Mouse (Mus musculus) heart, postnatal 14 days (tissue): ENCODE measurements at regions not wholly inside any gene's neighbourhood (a gene's known extent, or its start where the extent isn't known, plus 50 kb on each side); places are given as distances from the start of the nearest gene placed in this dataset.
"Not testable (repeated sequence)": the region's sequence is repeated elsewhere in the genome, so short reads cannot be mapped to it uniquely, and the experiment has no call there.

Experiments
- DNase-seq, 2 experiments: peaks; one replicate each; pipeline ENCODE4 v3.0.0; 2021 to 2022
- intact Hi-C: fragments of 180-260 bp; cut with DNase I; formaldehyde crosslinking; loops from one replicate; pipeline ENCODE4 v1.15.1; 2025

- intact Hi-C loops, result loop anchor here (2.0 to 5.0 kb wide), 2 partner anchors 47 to 218 kb away; no protein-coding TSS in a partner anchor
- DNase-seq, result peak; percentile 33 to 63
Observed at GRCm38 (mm10) chr10:62055408-62055807, 76.5 kb upstream of the Col13a1 start.

GRCm38 (mm10) chr10:62049782-62050192, 70.9 kb upstream of the Col13a1 start:
- intact Hi-C loops, result loop anchor here (5.0 kb wide), 1 partner anchor 133 kb away; no protein-coding TSS in a partner anchor
- peak; percentile 36 to 73 for DNase-seq

- DNase-seq, result no peak
- intact Hi-C loops, result no loop called here
Observed at GRCm38 (mm10) chr10:62044408-62044807, 65.5 kb upstream of the Col13a1 start.

DNA sequence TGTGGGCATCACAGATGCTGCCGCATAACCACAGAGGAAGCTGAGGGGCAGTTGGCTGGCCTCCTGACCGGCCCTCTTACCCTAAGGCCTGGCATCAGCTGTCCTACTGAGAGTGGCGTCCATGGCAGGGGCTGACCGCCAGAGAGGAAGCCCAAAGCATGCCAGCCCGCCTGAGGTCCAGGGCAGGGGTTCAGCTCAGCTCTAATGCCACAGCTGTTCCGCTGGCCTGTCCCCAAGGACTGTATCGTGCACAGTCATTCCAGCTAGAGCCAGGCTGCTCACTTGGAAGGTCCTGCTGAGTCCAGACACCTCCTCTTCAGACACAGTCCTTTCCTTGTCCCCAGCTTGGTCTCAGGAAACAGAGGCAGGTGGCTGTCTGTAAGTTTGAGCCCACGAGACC, 61.0 kb upstream of the Col13a1 start:
- DNase-seq, result no peak
- intact Hi-C loops, result no loop called here

- intact Hi-C loops, result no loop called here
- no peak for DNase-seq
Observed at GRCm38 (mm10) chr10:62038656-62039055, 59.7 kb upstream of the Col13a1 start.

GRCm38 (mm10) chr10:62037402-62038199, 58.7 kb upstream of the Col13a1 start:
- intact Hi-C loops, result no loop called here
- DNase-seq, result no peak

GRCm38 (mm10) chr10:62036815-62037214, 57.9 kb upstream of the Col13a1 start:
- intact Hi-C loops, result no loop called here
- no peak for DNase-seq

GRCm38 (mm10) chr10:62034291-62034690, 55.4 kb upstream of the Col13a1 start:
- DNase-seq, result no peak
- intact Hi-C loops, result no loop called here

DNA sequence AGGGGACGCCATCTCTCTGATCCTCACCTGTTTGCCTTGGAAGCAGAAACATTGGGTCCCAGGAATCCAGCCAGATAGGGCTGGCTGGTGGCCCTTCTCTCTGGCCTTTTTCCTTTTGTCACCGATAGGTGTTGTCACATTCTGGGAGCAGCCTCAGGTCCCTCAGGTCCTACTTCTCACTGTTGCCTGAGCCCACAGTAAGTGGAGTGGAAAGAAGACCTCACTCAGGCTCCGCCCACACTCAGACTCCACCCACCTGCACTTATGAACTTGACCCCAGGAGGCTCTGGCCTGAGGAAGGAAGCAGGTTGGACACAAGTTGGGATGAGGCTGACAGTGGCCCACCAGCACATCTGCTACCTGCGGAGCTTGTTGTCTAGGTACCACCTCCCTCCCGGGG, 54.8 kb upstream of the Col13a1 start:
- intact Hi-C loops, result no loop called here
- peak; percentile 37 to 63 for DNase-seq

- DNase-seq, intact Hi-C loops: not testable (repeated sequence)
Observed at GRCm38 (mm10) chr10:62031986-62032385, 53.1 kb upstream of the Col13a1 start.

GRCm38 (mm10) chr10:62029271-62029670, 50.4 kb upstream of the Col13a1 start:
- intact Hi-C loops, result no loop called here
- no peak for DNase-seq
